Mouse (Mus musculus): ENCODE measurements at regions not wholly inside any gene's neighbourhood (a gene's known extent, or its start where the extent isn't known, plus 50 kb on each side); places are given as distances from the start of the nearest gene placed in this dataset.
A peak's percentile ranks its signal among the peaks of the same experiment; 100 is the strongest.

DNA sequence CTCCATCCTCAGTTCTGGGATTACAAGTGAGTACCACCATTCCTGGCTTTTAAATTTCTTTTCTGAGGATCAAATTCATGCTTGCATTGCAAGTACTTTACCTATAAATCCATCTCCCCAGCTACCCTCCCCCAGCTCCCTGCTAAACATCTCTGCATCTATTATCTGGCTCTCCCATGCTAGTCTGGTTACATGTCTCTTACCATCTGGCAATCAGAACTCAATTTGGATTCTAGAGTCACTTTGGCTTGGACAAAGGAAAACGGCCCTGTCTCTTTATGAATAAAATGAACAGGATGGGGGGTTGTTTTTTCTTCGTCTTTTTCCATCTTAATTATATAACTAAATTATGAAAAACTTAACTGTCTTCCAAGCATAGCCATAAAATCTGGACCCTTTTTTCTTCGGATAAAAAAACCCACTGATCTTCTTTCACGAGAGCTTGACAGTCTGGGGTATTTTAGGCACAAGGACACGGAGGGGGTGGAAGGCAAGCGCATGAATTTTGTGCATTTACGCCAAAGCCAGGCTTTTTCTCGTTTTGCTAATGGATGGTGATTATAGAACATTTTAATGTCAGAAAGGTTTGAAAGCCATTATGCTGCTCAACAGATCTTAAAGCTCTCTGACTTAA is 151.6 kb downstream of the Cmpk2 start:
- H3K9me3 ChIP-seq (ENCODE audit: control insufficient read depth, low read length), result no peaks in the 10 kb centered on the region
- ATAC-seq (ENCODE audit: insufficient read depth) (no peak), DNase-seq (ENCODE audit: low read depth in 3 of 3, low spot score in 3 of 3) (no peak)
- no peaks in the 10 kb centered on the region for H3K27me3 ChIP-seq (ENCODE audit: control insufficient read depth, insufficient read depth, low read length)
- no peak overlapping the region for H3K9ac ChIP-seq (replicated peaks)
- H3K27ac ChIP-seq, result no peak overlapping the region
- whole genome bisulfite sequencing (ENCODE audit: insufficient replicate concordance), result 53% methylated on average over 8 of the region's 8 CpGs
- no peak overlapping the region for H3K4me3 ChIP-seq (ENCODE audit: insufficient read depth in 1 of 2, low read depth in 2 of 2, low read length in 2 of 2)
- TF ChIP-seq EP300 (IDR thresholded peaks at IDR 0.05; ENCODE audit: low read depth) (no peak), CTCF (IDR thresholded peaks at IDR 0.05; ENCODE audit: low read depth) (no peak)
- no peak overlapping the region for H3K4me2 ChIP-seq (ENCODE audit: low read depth)
- no peaks in the 10 kb centered on the region for H3K4me1 ChIP-seq (replicated peaks; ENCODE audit: control insufficient read depth in 2 of 2, insufficient read depth in 2 of 2, low read length in 1 of 2)
- H3K36me3 ChIP-seq (replicated peaks; ENCODE audit: control insufficient read depth, insufficient read depth, low read depth), result no peaks in the 10 kb centered on the region

DNA sequence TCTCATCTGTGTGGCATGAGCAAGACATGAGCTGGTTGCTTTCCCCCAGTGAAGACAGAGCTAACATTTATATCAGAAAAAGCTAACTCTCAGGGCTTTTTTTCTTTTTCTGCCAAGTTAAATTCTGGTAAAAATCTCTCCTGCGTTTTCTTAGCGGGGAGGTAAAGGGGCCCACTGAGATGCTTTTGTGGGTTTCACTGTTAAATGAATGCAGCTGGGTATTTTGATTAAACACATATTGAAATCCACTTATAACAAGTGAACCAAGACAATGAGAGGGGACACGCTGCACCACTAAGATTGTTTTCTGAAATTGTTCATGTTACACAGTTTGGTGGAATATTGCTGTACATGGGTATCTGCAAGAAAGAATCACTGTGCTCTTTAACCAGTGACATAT is 149.0 kb downstream of the Cmpk2 start:
- no peaks in the 10 kb centered on the region for H3K4me1 ChIP-seq (replicated peaks; ENCODE audit: control insufficient read depth in 2 of 2, insufficient read depth in 2 of 2, low read length in 1 of 2)

DNA sequence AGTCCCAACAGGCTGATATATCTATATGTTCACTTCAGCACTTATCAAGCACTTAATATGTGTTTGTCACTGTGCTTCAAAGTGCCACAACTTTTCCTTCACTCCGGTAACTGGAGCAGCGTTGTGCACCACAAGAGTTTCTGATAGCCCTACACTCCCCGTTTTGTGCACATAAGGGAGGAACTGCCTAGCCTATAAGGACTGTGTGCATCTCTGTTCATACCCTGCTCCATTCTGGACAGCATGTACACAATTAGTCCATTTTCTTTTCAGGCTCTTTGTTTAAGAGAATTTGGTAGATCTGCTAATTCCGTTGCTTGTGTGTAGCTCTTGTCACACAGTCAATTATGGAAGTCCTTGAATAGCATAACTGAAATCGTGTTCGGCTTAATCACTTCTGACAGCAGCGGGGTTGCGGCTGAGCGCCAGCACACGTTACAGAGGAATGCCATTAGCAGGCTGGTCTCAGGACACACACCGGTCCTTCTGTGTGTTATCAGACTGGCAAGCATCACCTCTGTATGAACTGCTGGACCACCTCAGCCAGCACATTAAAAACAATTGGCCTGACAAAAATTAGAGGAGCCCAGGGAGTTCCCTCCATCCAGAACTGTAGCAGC is 144.2 kb downstream of the Cmpk2 start:
- TF ChIP-seq CTCF (IDR thresholded peaks at IDR 0.05; ENCODE audit: low read depth) (no peak), EP300 (IDR thresholded peaks at IDR 0.05; ENCODE audit: low read depth) (no peak)
- no peak overlapping the region for H3K9ac ChIP-seq (replicated peaks)
- H3K36me3 ChIP-seq (replicated peaks; ENCODE audit: control insufficient read depth, insufficient read depth, low read depth), result no peaks in the 10 kb centered on the region
- ATAC-seq (ENCODE audit: insufficient read depth) (no peak), DNase-seq (ENCODE audit: low read depth in 3 of 3, low spot score in 3 of 3) (no peak)
- no peaks in the 10 kb centered on the region for H3K9me3 ChIP-seq (ENCODE audit: control insufficient read depth, low read length)
- no peak overlapping the region for H3K4me3 ChIP-seq (ENCODE audit: insufficient read depth in 1 of 2, low read depth in 2 of 2, low read length in 2 of 2)
- 71% methylated on average over 11 of the region's 11 CpGs for WGBS (ENCODE audit: insufficient replicate concordance)
- H3K27me3 ChIP-seq (ENCODE audit: control insufficient read depth, insufficient read depth, low read length), result no peaks in the 10 kb centered on the region
- no peak overlapping the region for H3K27ac ChIP-seq
- no peak overlapping the region for H3K4me2 ChIP-seq (ENCODE audit: low read depth)
- no peaks in the 10 kb centered on the region for H3K4me1 ChIP-seq (replicated peaks; ENCODE audit: control insufficient read depth in 2 of 2, insufficient read depth in 2 of 2, low read length in 1 of 2)

More for the DNA sequence above, 149.0 kb downstream of the Cmpk2 start:
- H3K27me3 ChIP-seq (ENCODE audit: control insufficient read depth, insufficient read depth, low read length), result no peaks in the 10 kb centered on the region
- H3K36me3 ChIP-seq (replicated peaks; ENCODE audit: control insufficient read depth, insufficient read depth, low read depth), result no peaks in the 10 kb centered on the region
- no peak overlapping the region for H3K27ac ChIP-seq
- 67% methylated on average over 3 of the region's 3 CpGs for WGBS (ENCODE audit: insufficient replicate concordance)
- no peak for DNase-seq (ENCODE audit: low read depth in 3 of 3, low spot score in 3 of 3)
- no peak overlapping the region for H3K4me2 ChIP-seq (ENCODE audit: low read depth)
- H3K9ac ChIP-seq (replicated peaks), result no peak overlapping the region
- H3K9me3 ChIP-seq (ENCODE audit: control insufficient read depth, low read length), result no peaks in the 10 kb centered on the region
- no peak overlapping the region for H3K4me3 ChIP-seq (ENCODE audit: insufficient read depth in 1 of 2, low read depth in 2 of 2, low read length in 2 of 2)
- TF ChIP-seq CTCF (IDR thresholded peaks at IDR 0.05; ENCODE audit: low read depth), result no peak
- TF ChIP-seq EP300 (IDR thresholded peaks at IDR 0.05; ENCODE audit: low read depth), result no peak
- ATAC-seq (ENCODE audit: insufficient read depth), result no peak

DNA sequence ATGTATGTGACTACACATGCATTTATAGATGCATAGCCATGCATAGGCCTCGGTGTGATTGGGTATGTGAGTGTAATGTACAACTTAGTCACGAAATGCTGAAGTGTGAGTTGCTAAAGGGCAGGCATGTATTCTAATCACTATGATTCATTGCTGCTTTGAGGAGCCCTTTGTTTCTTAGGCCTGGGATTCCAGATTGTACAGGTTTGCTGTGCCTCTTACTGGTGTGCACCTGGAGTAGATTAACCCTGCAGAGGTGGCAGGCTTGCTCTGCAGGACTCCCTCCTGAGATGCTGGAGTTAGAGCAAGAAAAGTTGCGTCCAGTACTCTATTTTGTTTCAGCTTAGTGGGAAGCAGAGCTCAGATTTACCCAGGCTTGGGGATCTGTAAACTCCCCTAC is 141.1 kb downstream of the Cmpk2 start:
- H3K9ac ChIP-seq (replicated peaks), result no peak overlapping the region
- H3K4me3 ChIP-seq (ENCODE audit: insufficient read depth in 1 of 2, low read depth in 2 of 2, low read length in 2 of 2), result no peak overlapping the region
- 43% methylated on average over 3 of the region's 3 CpGs for WGBS (ENCODE audit: insufficient replicate concordance)
- H3K9me3 ChIP-seq (ENCODE audit: control insufficient read depth, low read length), result no peaks in the 10 kb centered on the region
- H3K27ac ChIP-seq, result no peak overlapping the region
- no peaks in the 10 kb centered on the region for H3K27me3 ChIP-seq (ENCODE audit: control insufficient read depth, insufficient read depth, low read length)
- no peak for TF ChIP-seq EP300 (IDR thresholded peaks at IDR 0.05; ENCODE audit: low read depth)
- DNase-seq (ENCODE audit: low read depth in 3 of 3, low spot score in 3 of 3) (no peak), ATAC-seq (ENCODE audit: insufficient read depth) (no peak)
- no peaks in the 10 kb centered on the region for H3K36me3 ChIP-seq (replicated peaks; ENCODE audit: control insufficient read depth, insufficient read depth, low read depth)
- H3K4me2 ChIP-seq (ENCODE audit: low read depth), result no peak overlapping the region
- H3K4me1 ChIP-seq (replicated peaks; ENCODE audit: control insufficient read depth in 2 of 2, insufficient read depth in 2 of 2, low read length in 1 of 2), result no peaks in the 10 kb centered on the region

DNA sequence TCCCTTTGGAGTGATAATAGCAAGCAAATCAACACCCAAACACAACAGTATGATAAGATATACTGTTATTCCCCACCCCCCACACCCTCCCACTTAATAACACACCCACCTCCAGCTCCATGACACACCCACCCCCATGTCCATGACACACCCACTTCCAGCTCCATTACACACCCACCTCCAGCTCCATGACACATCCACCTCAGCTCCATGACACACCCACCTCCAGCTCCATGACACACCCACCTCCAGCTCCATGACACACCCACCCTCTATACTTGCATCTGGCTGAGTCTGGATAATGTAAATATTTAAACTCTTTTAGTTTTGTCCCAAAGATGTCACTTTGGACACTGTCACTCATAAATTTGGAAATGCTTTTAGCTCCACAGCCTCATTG is 129.5 kb downstream of the Cmpk2 start:
- peak in 1 of 3 experiments; percentile 2 for DNase-seq (ENCODE audit: low read depth in 3 of 3, low spot score in 3 of 3)
- TF ChIP-seq EP300 (IDR thresholded peaks at IDR 0.05; ENCODE audit: low read depth) (no peak), CTCF (IDR thresholded peaks at IDR 0.05; ENCODE audit: low read depth) (no peak)
- Histone ChIP-seq H3K4me2 (ENCODE audit: low read depth) (no peak overlapping the region), H3K27me3 (ENCODE audit: control insufficient read depth, insufficient read depth, low read length) (no peaks in the 10 kb centered on the region), H3K4me1 (replicated peaks; ENCODE audit: control insufficient read depth in 2 of 2, insufficient read depth in 2 of 2, low read length in 1 of 2) (no peaks in the 10 kb centered on the region), H3K27ac (no peak overlapping the region), H3K9ac (replicated peaks) (no peak overlapping the region), H3K9me3 (ENCODE audit: control insufficient read depth, low read length) (no peaks in the 10 kb centered on the region), H3K36me3 (replicated peaks; ENCODE audit: control insufficient read depth, insufficient read depth, low read depth) (no peaks in the 10 kb centered on the region), H3K4me3 (ENCODE audit: insufficient read depth in 1 of 2, low read depth in 2 of 2, low read length in 2 of 2) (no peak overlapping the region)
- no peak for ATAC-seq (ENCODE audit: insufficient read depth)
